Mouse (Mus musculus) erythroblast, embryonic 14.5 days (primary cell): ENCODE measurements around the gene Wdr34.

Source experiments
- GATA1 ChIP-seq: IDR thresholded peaks from 2 replicates; pipeline ENCODE4 v1.6.1; 2012; ENCODE audit warnings: low read length, inconsistent platforms, mixed read lengths
- TAL1 ChIP-seq: IDR thresholded peaks from 3 replicates; pipeline ENCODE4 v1.6.1; 2012; ENCODE audit warnings: low read length, inconsistent platforms, mixed read lengths

DNA sequence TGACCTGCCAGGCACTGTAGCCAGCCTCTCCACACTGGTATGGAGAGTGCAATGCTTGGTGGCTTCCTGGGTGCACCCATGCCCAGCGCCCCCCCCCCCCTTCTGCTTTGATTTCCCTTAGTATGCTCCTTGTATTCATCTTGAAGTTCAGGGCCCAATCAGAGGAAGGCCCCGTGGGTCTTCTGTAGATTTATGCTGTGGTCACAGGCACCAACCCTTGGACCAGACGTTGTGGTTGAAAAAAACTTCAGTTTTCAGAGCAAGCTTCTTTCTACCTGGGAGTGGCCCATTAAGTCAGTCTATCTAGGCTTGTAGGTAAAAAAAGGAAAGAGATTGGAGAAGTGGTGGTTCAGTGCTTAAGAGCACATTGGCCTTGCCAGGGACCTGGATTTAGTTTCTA, 15.1 kb upstream of the Wdr34 start:
- TF ChIP-seq TAL1 (no peak), GATA1 (no peak)
